Mouse (Mus musculus) heart, embryonic 14.5 days (tissue): ENCODE results near the gene Rrp1. TPM values are rescaled to one million over a fixed set of nuclear protein-coding genes. Genes with fewer than 3 reads are reported as not detected.
"Not testable (repeated sequence)": the region's sequence is repeated elsewhere in the genome, so short reads cannot be mapped to it uniquely, and the experiment has no call there.

Experiments
- ATAC-seq: fragments of 200-750 bp; cut with Nextera tagmentation; 2 replicates; pipeline ENCODE4 v1.8.0; 2017; ENCODE audit warnings: low read depth, moderate TSS enrichment; ENCODE audit not compliant: insufficient number of reproducible peaks, insufficient read depth, low FRiP score
- H3K27ac ChIP-seq, 2 experiments: fragments of 200-500 bp in 1 of 2; fragments of 300-500 bp in 1 of 2; sonication (generic) in 1 of 2; replicated peaks in 1 of 2; 2 replicates each; pipeline ENCODE4 v1.5.1; 2012 to 2014; ENCODE audit warnings: low read depth in 2 of 2, low read length in 2 of 2, control low read depth in 1 of 2, mild to moderate bottlenecking in 1 of 2, mixed read lengths in 1 of 2; ENCODE audit not compliant: control insufficient read depth in 1 of 2, insufficient read depth in 1 of 2
- H3K27me3 ChIP-seq: fragments of 300-500 bp; sonication (generic); 2 replicates; pipeline ENCODE4 v1.6.1; 2014; ENCODE audit warnings: mild to moderate bottlenecking, low read length, control low read depth; ENCODE audit not compliant: control insufficient read depth, insufficient read depth
- H3K36me3 ChIP-seq: fragments of 300-500 bp; sonication (generic); 2 replicates; pipeline ENCODE4 v1.6.1; 2014; ENCODE audit warnings: mild to moderate bottlenecking, control low read depth, low read length, mixed read lengths; ENCODE audit not compliant: control insufficient read depth, insufficient read depth
- H3K4me1 ChIP-seq, 2 experiments: fragments of 200-500 bp in 1 of 2; fragments of 300-500 bp in 1 of 2; sonication (generic) in 1 of 2; 2 replicates each; pipeline ENCODE4 v1.6.1; 2012 to 2014; ENCODE audit warnings: low read length in 2 of 2, control low read depth in 1 of 2, mixed read lengths in 1 of 2; ENCODE audit not compliant: control insufficient read depth in 2 of 2, insufficient read depth in 2 of 2
- H3K4me2 ChIP-seq: fragments of 300-500 bp; sonication (generic); 2 replicates; pipeline ENCODE4 v1.6.1; 2014; ENCODE audit warnings: mild to moderate bottlenecking, low read length
- H3K4me3 ChIP-seq, 2 experiments: fragments of 200-500 bp in 1 of 2; fragments of 300-500 bp in 1 of 2; sonication (generic) in 1 of 2; 2 replicates each; pipeline ENCODE4 v1.5.1; 2012 to 2014; ENCODE audit warnings: low read length in 2 of 2, mild to moderate bottlenecking in 2 of 2, control low read depth in 1 of 2, low read depth in 1 of 2, moderate library complexity in 1 of 2; ENCODE audit not compliant: control insufficient read depth in 1 of 2, insufficient read depth in 1 of 2
- H3K9ac ChIP-seq: fragments of 300-500 bp; sonication (generic); 2 replicates; pipeline ENCODE4 v1.6.1; 2014; ENCODE audit warnings: mild to moderate bottlenecking, low read length
- H3K9me3 ChIP-seq: fragments of 300-500 bp; sonication (generic); 2 replicates; pipeline ENCODE4 v1.6.1; 2016; ENCODE audit warnings: low read length, control low read depth; ENCODE audit not compliant: control insufficient read depth
- WGBS: fragments of 180-500 bp; shearing (Covaris S2); extraction: QIAGEN DNeasy Blood & Tissue Kit; methylation state at CpG from one replicate; pipeline ENCODE4 v1.1.7; 2014; 5-methylcytosine and 5-hydroxymethylcytosine counted together
- polyA plus RNA-seq: library from polyadenylated mRNA; unstranded; fragments of >200 nt; fragmentation: Nextera tagmentation; extraction: Ambion mirVana; gene quantifications from 2 replicates; pipeline ENCODE4 v1.2.1, GENCODE M21; 2014

Gene Rrp1
- polyA plus RNA-seq, 1 experiment from 2014 or later, result 191 TPM

- Histone ChIP-seq H3K4me2 (no peak overlapping the region), H3K9me3 (no peaks in the 10 kb centered on the region), H3K9ac (no peak overlapping the region), H3K27ac (no peak overlapping the region), H3K4me1 (peaks cover 0 to 14% of the 10 kb centered on the region in 2 experiments; a peak in 2 of 4 replicates), H3K27me3 (no peaks in the 10 kb centered on the region), H3K36me3 (peaks cover 9% of the 10 kb centered on the region), H3K4me3 (no peak overlapping the region)
- 85% methylated on average over 3 of the region's 3 CpGs for whole genome bisulfite sequencing
- ATAC-seq, result no peak
Observed at GRCm38 (mm10) chr10:78422614-78423013, 9.8 kb upstream of the Rrp1 start.

GRCm38 (mm10) chr10:78420929-78421328 is 8.1 kb upstream of the Rrp1 start:
- Histone ChIP-seq H3K27ac (no peak overlapping the region), H3K9ac (no peak overlapping the region)

DNA sequence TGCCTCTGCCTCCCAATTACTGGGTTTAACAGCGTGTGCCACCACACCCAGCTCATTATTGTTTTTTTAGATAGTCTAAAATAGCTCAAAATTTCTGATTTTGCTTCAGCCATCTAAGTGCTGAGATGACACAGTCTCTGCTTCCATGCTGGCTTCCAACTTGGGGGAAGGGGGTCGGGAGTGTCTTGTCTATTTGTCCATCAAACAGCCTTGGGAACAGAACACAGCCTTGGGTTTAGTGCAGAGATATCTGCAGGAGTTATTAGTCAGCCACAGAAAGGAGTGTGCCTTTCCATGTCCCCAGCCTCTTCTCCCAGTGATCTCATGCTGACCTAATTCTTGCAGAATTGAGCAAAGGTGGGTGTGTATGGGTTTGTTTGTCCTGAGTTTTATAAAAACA is 5.9 kb upstream of the Rrp1 start:
- H3K9me3 ChIP-seq, result no peaks in the 10 kb centered on the region
- 83% methylated on average over 2 of the region's 2 CpGs for WGBS
- no peak for ATAC-seq
- no peak overlapping the region for H3K27ac ChIP-seq
- H3K36me3 ChIP-seq, result no peaks in the 10 kb centered on the region
- H3K4me3 ChIP-seq, result no peak overlapping the region
- no peak overlapping the region for H3K9ac ChIP-seq
- no peaks in the 10 kb centered on the region for H3K4me1 ChIP-seq
- H3K4me2 ChIP-seq, result no peak overlapping the region
- H3K27me3 ChIP-seq, result no peaks in the 10 kb centered on the region

More at GRCm38 (mm10) chr10:78420929-78421328, 8.1 kb upstream of the Rrp1 start:
- Histone ChIP-seq H3K36me3 (no peaks in the 10 kb centered on the region), H3K4me1 (peaks cover 0 to 5% of the 10 kb centered on the region in 2 experiments; a peak in 2 of 4 replicates), H3K4me2 (no peak overlapping the region), H3K27me3 (no peaks in the 10 kb centered on the region), H3K4me3 (no peak overlapping the region), H3K9me3 (no peaks in the 10 kb centered on the region)
- ATAC-seq, result no peak
- WGBS, result 74% methylated on average over 2 of the region's 2 CpGs

GRCm38 (mm10) chr10:78417888-78418287 is 5.0 kb upstream of the Rrp1 start:
- no peaks in the 10 kb centered on the region for H3K9me3 ChIP-seq
- no peaks in the 10 kb centered on the region for H3K36me3 ChIP-seq
- whole genome bisulfite sequencing, result 57% methylated on average over 5 of the region's 5 CpGs
- no peak for ATAC-seq
- peaks cover 2 to 5% of the 10 kb centered on the region in 2 experiments; a peak in 2 of 4 replicates for H3K4me1 ChIP-seq
- H3K27ac ChIP-seq, result no peak overlapping the region
- no peak overlapping the region for H3K4me2 ChIP-seq
- no peak overlapping the region for H3K4me3 ChIP-seq
- H3K27me3 ChIP-seq, result no peaks in the 10 kb centered on the region
- H3K9ac ChIP-seq, result no peak overlapping the region

DNA sequence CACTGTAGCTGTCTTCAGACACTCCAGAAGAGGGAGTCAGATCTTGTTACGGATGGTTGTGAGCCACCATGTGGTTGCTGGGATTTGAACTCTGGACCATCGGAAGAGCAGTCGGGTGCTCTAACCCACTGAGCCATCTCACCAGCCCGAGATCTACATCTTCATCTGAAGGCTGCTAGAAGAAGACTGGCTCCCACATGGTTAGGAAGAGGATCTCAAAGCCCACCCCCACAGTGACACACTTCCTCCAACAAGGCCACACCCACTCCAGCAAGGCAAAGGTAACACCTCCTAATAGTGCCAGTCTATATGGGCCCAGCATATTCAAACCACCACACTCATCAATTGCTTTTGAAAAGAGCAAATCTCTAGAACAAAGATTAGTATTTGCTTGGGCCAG is 2.1 kb upstream of the Rrp1 start:
- not testable (repeated sequence) for H3K27ac ChIP-seq, H3K27me3 ChIP-seq, ATAC-seq, H3K4me2 ChIP-seq, H3K4me1 ChIP-seq, H3K4me3 ChIP-seq, H3K9ac ChIP-seq, H3K9me3 ChIP-seq
- WGBS, result 76% methylated on average over 3 of the region's 4 CpGs
- peaks cover 12% of the 10 kb centered on the region for H3K36me3 ChIP-seq

GRCm38 (mm10) chr10:78413152-78413520 is 293 bp upstream of the Rrp1 start:
- Histone ChIP-seq H3K4me1 (peaks cover 2 to 8% of the 10 kb centered on the region in 2 experiments; a peak in 2 of 4 replicates), H3K27ac (no peak overlapping the region; a peak in 1 of 4 replicates), H3K36me3 (peaks cover 30% of the 10 kb centered on the region), H3K4me3 (peak overlapping the region; percentile 64 to 75), H3K9me3 (no peaks in the 10 kb centered on the region), H3K9ac (peak overlapping the region; percentile 86; the same call in 1 of the 2 replicates), H3K4me2 (peak overlapping the region; percentile 66), H3K27me3 (no peaks in the 10 kb centered on the region)
- WGBS, result 39% methylated on average over 7 of the region's 7 CpGs
- ATAC-seq, result 0 out of 2 replicates have a peak, but pooled peaks have one; percentile 16

- Histone ChIP-seq H3K4me2 (peak overlapping the region; percentile 66), H3K4me3 (peak overlapping the region; percentile 64 to 75), H3K27me3 (no peaks in the 10 kb centered on the region), H3K9ac (peak overlapping the region; percentile 86), H3K27ac (peak overlapping the region in 1 of 2 experiments; percentile 78; a peak in 1 of 4 replicates), H3K36me3 (peaks cover 43% of the 10 kb centered on the region), H3K4me1 (peaks cover 2 to 8% of the 10 kb centered on the region in 2 experiments; a peak in 2 of 4 replicates), H3K9me3 (no peaks in the 10 kb centered on the region)
- 16% methylated on average over 8 of the region's 8 CpGs for WGBS
- no peak for ATAC-seq
Observed at GRCm38 (mm10) chr10:78411851-78412250, 992 bp downstream of the Rrp1 start.
